Mouse (Mus musculus): Measurements from ENCODE around the gene Ctnnbip1. TPM values are rescaled to one million over a fixed set of nuclear protein-coding genes. Genes with fewer than 3 reads are reported as not detected.
A peak's percentile ranks its signal among the peaks of the same experiment; 100 is the strongest.

The Ctnnbip1 gene
- total RNA-seq, 2 experiments from 2014 or later: 35.3 to 35.9 TPM

GRCm38 (mm10) chr4:149576993-149577548, 59.0 kb downstream of the Ctnnbip1 start:
- Histone ChIP-seq H3K4me3 (no peak overlapping the region), H3K27ac (no peak overlapping the region)
- no peak for TF ChIP-seq CTCF (IDR thresholded peaks at IDR 0.05)
- DNase-seq (ENCODE audit: extremely low spot score in 1 of 2, low spot score in 2 of 2): no peak
- intact Hi-C loops (cut with DNase I): no loop called here

GRCm38 (mm10) chr4:149578085-149578681, 60.1 kb downstream of the Ctnnbip1 start:
- Histone ChIP-seq H3K27ac (0 out of 2 replicates have a peak overlapping the region, but pooled peaks have one; percentile 28), H3K4me3 (no peak overlapping the region)
- DNase-seq (ENCODE audit: extremely low spot score in 1 of 2, low spot score in 2 of 2): no peak
- intact Hi-C loops (cut with DNase I): no loop called here
- no peak for TF ChIP-seq CTCF (IDR thresholded peaks at IDR 0.05)

GRCm38 (mm10) chr4:149578831-149579230, 60.8 kb downstream of the Ctnnbip1 start:
- intact Hi-C loops (cut with DNase I): no loop called here
- no peak overlapping the region for H3K27ac ChIP-seq
- H3K4me3 ChIP-seq: no peak overlapping the region
- TF ChIP-seq CTCF (IDR thresholded peaks at IDR 0.05): no peak
- no peak for DNase-seq (ENCODE audit: extremely low spot score in 1 of 2, low spot score in 2 of 2)

GRCm38 (mm10) chr4:149585236-149585635, 67.2 kb downstream of the Ctnnbip1 start:
- intact Hi-C loops (cut with DNase I): no loop called here
- no peak for DNase-seq (ENCODE audit: extremely low spot score in 1 of 2, low spot score in 2 of 2)
- no peak for TF ChIP-seq CTCF (IDR thresholded peaks at IDR 0.05)
- no peak overlapping the region for H3K4me3 ChIP-seq
- H3K27ac ChIP-seq: no peak overlapping the region

GRCm38 (mm10) chr4:149586044-149586782, 68.2 kb downstream of the Ctnnbip1 start, which contains the start of gene Clstn1:
Gene Clstn1, plus strand, starts transcription at chr4:149586468.
- intact Hi-C loops (cut with DNase I): loop anchor here (2.0 kb wide), 1 partner anchor 31 kb away; no protein-coding TSS in a partner anchor
- DNase-seq (ENCODE audit: extremely low spot score in 1 of 2, low spot score in 2 of 2): peak; percentile 69 to 73
- TF ChIP-seq CTCF (IDR thresholded peaks at IDR 0.05): no peak
- peak within 1 kb of the TSS; percentile 99 for H3K27ac ChIP-seq
- peak within 1 kb of the TSS; percentile 89 for H3K4me3 ChIP-seq

GRCm38 (mm10) chr4:149586783-149587595, 69.0 kb downstream of the Ctnnbip1 start:
- no peak for TF ChIP-seq CTCF (IDR thresholded peaks at IDR 0.05)
- Histone ChIP-seq H3K27ac (peak overlapping the region; percentile 99), H3K4me3 (peak overlapping the region; percentile 89)
- intact Hi-C loops (cut with DNase I): loop anchor here (1.0 to 2.0 kb wide), 2 partner anchors 25 to 32 kb away; no protein-coding TSS in a partner anchor
- peak; percentile 38 to 48 for DNase-seq (ENCODE audit: extremely low spot score in 1 of 2, low spot score in 2 of 2)

- intact Hi-C loops (cut with DNase I): loop anchor here (1.0 to 2.0 kb wide), 2 partner anchors 25 to 33 kb away; no protein-coding TSS in a partner anchor
- H3K4me3 ChIP-seq: peak overlapping the region; percentile 89
- no peak for TF ChIP-seq CTCF (IDR thresholded peaks at IDR 0.05)
- H3K27ac ChIP-seq: peak overlapping the region; percentile 99
- peak; percentile 61 to 70 for DNase-seq (ENCODE audit: extremely low spot score in 1 of 2, low spot score in 2 of 2)
Measured at GRCm38 (mm10) chr4:149587596-149588168, 69.6 kb downstream of the Ctnnbip1 start.

- no peak overlapping the region for H3K4me3 ChIP-seq
- intact Hi-C loops (cut with DNase I): no loop called here
- peak; percentile 44 for TF ChIP-seq CTCF (IDR thresholded peaks at IDR 0.05)
- H3K27ac ChIP-seq: no peak overlapping the region
- DNase-seq (ENCODE audit: extremely low spot score in 1 of 2, low spot score in 2 of 2): no peak
Measured at GRCm38 (mm10) chr4:149590200-149590599, 72.2 kb downstream of the Ctnnbip1 start.

- intact Hi-C loops (cut with DNase I): no loop called here
- H3K27ac ChIP-seq: no peak overlapping the region
- no peak overlapping the region for H3K4me3 ChIP-seq
- TF ChIP-seq CTCF (IDR thresholded peaks at IDR 0.05): peak; percentile 55
- DNase-seq (ENCODE audit: extremely low spot score in 1 of 2, low spot score in 2 of 2): no peak
Measured at GRCm38 (mm10) chr4:149591486-149591885, 73.5 kb downstream of the Ctnnbip1 start.

- TF ChIP-seq CTCF (IDR thresholded peaks at IDR 0.05): no peak
- Histone ChIP-seq H3K4me3 (no peak overlapping the region), H3K27ac (no peak overlapping the region)
- DNase-seq (ENCODE audit: extremely low spot score in 1 of 2, low spot score in 2 of 2): no peak
- intact Hi-C loops (cut with DNase I): no loop called here
Measured at GRCm38 (mm10) chr4:149594913-149595581, 77.0 kb downstream of the Ctnnbip1 start.

All from left cerebral cortex, adult 2 months (tissue).